Mouse (Mus musculus) WW6 (cell line): Measurements from ENCODE around the gene Rbfox3.

Source experiments
- DNase-seq: peaks from one replicate; pipeline ENCODE4 v3.0.0-alpha.2; 2013; ENCODE audit warnings: low read depth, low spot score

The Rbfox3 gene

DNA sequence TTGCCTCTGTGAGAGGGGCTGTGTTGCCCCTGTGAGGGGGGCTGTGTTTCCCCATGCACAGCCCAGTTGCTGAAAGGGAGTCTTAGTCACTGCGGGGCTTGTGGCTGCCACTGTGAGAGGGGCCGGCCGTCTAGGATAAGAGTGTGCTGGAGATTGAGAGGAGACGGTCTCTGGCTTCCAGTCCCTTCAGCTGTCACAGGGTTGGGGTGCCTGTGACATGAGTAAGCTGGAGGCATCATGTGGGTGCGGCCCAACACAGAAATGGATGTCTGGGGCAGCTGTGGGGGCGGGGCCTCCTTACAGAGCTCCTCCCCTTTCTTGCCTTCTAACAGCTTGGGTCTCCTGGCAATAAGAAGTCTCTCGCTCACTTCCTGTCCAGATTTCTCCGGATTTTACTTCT lies 182.0 kb downstream of the Rbfox3 start:
- no peak for DNase-seq

DNA sequence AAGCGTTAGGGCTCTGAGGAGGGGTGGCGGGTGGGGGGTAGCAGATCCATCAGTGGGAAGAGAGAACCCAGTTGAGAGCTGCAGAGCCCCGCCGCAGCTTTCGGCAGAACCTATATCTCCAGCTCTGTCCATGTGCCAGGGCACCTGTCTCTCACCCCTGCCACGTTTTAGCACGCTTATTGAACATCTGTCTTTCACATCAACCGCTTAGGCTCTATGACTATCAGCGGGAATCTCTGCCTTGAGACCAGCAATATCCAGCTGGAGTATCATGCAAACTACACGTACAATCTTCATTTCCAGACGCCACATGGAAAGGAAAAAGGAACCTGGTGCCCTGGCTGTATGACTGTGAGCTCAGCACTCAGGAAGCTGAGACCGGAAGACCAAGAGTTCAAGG lies 182.6 kb downstream of the Rbfox3 start:
- DNase-seq: no peak

DNA sequence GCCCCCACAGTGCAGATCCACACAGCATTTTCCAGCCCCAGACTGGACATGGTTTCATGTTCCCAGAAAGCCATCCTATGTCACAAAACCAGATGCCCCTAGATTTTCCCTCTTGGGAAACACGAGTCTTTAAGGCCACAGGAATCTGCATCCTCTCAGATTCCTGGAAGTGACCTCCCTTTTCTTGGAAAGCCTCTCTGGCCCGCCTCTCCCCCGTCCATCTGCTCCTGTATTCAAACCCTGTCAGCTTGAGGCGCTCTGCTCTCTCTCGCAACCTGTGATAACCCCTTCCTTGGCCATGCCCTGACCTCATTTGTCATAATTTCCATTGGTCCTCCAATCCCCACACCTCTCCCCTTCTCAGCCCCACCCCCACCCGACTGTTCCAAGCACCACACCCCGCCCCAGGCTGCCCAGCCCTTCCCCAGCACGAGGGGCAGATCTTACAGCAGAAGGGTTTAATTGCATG lies 183.3 kb downstream of the Rbfox3 start:
- no peak for DNase-seq

DNA sequence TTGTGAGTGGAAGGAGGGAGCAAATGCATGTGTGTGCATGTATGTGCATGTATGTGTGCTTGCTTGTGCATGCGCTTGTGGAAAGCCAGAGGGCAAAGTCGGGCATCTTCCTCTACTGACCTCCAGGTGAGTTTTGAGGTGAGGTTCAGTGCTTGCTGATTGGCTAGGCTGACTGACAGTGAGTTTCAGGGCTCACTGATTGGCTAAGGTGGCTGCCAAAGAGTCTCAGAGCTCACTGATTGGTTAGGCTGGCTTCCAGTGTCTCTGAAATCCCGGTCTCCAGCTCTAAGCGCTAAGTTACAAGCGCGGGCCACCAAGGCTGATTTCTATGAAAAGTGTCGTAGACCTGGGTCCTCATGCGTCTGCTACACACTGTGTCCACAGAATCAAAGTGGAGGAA lies 185.0 kb downstream of the Rbfox3 start:
- DNase-seq: no peak

DNA sequence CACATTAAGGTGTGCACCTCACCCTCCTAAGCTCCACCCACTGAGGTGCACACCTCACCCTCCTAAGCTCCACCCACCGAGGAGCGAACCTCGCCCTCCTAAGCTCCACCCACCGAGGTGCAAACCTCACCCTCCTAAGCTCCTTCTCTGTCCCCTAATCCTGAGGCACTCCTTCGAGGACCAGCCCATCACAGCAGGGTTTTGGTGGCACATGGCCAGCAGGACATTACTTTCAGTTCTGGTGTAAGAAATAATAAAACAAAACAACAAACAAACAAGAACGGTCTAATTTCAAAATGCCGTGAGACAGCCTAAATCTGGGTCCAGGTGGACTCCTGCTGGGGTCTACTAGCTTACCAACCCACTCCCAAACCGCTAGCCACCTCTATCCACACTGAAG lies 187.0 kb downstream of the Rbfox3 start:
- DNase-seq: no peak

DNA sequence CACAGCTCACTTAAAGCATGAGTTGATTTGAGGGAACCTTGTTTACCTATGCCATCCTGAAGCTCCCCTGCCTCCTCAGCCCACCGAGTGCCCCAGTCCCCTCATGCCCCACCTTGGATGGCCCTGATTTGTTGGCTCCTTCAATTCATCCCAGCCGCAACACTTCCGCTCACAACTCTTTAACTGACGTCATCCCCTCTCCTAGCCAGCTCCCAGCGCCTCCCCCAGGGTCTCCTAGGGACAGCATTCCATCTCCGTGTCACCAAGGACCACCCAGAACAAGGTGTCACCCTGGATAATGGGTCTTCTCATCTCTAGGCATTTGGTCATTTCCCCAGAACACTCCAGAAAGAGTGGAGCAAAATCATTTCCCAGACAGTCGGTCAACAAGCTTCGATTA lies 188.2 kb downstream of the Rbfox3 start:
- no peak for DNase-seq

DNA sequence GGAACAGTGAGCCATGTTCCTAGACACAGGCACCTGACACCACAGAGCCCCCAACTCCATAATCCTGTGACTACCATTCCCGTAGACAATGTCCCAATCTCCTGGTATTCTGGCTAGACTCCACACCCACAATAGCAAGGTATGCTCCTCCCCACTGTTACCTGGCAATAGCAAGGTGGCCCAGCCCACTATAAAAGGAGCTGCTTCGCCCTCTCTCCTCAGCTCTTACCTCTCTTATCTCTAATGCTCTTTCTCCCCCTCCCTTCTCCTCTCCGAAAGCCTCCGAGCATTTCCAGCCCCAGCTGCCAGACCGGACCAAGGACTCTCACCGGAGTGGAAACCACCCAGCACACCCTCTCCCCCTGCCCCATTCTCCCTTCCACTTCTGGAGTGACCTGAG lies 189.5 kb downstream of the Rbfox3 start:
- DNase-seq: no peak

DNA sequence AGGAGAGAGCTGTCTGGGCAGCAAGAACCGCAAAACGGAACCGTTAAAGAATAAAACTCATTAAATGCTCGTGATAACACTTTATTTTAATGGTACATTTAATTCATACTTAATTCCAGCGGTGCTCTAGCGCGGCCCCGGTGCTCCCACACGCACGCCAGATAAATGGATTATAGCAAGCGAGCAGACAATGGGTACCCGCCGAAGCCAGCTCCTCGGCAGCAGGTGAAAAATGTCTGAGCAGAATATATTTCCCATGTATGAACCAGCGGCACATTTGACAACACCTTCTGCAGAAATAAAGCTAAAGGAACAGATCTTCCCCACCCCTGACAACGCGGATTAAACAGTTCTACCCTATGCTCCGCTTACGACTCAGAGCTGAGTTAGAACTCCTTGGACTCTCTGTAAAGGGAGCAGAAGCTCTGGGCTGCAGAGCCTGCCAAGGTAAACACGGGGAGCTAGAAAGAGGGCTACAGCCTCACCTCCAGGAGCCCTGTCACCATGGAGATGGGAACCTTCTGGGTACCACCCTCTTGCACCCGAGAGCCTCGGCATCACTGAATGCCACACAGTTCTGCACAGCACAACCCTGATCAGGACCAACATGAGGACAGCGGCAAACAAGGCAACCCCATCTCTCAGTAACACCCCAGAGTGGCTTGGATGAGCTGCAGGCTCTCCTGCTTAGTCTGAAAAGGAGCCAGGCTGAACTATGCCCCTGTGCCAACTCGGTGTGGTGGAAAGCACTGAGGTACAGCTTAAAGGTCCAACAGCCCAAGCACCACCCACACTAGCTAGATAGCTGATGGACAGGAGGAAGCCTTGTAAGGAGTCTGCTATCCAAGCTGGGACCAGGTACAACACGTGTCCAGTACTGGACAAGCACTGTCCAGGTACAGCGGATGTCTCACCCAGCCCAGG lies 196.5 kb downstream of the Rbfox3 start:
- DNase-seq: no peak

DNA sequence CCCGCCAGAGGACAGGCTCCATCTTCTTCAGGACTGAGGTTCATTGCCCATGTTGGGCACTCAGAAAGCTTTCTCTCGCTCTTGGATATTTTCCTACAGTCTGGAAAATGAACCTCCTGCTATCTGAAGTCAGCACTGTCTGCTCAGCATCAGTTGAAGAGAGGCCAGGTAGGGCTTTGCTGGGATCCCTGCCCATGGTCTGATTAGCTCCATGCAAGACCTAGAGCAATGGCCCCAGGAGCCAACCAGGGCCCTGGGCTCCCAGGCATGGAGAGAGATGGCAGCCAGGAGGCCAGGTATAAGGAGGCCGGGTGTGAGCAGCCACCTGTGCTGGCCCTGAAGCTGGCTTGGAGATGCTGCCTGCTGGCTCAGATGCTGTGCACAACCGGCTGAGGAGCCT lies 198.6 kb downstream of the Rbfox3 start:
- no peak for DNase-seq

DNA sequence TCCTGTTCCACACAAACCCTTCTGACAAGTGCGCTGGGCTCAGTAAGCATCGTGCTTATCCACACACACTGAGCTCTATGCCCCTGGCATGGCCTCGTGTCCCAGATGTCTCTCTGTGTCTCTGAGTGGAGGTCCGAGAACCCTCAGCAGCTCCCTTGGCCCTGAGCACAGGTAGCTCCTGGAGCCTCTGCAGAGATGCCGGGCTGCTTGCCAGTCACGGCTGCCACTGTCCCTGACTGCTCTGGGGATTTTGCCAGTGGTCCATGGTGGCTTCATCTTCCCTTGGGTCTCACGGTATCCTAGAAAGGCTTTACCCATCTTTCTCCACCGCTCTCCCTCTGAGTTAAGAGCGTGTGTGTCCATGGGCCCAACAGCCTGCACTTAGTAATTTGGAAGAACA lies 199.3 kb downstream of the Rbfox3 start:
- DNase-seq: no peak

DNA sequence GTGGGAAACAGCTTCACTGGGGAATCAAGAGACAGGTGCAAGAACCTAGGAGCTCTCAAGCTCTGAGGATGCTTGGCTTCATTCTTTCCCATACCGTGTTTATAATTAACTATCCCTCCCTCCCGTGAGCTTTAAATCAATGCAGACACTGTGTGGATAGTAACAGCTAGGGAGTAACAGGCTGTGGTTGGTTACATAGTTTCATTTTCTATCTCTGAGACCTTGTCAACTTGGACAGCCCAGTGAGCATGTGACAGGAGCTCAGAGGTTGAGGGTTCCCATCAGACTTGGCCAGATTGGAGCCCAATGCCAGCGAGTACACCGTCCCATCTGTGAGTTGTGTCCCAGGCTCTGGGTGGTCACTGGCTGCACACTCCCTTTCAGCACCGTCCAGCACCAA lies 201.4 kb downstream of the Rbfox3 start:
- DNase-seq: no peak

DNA sequence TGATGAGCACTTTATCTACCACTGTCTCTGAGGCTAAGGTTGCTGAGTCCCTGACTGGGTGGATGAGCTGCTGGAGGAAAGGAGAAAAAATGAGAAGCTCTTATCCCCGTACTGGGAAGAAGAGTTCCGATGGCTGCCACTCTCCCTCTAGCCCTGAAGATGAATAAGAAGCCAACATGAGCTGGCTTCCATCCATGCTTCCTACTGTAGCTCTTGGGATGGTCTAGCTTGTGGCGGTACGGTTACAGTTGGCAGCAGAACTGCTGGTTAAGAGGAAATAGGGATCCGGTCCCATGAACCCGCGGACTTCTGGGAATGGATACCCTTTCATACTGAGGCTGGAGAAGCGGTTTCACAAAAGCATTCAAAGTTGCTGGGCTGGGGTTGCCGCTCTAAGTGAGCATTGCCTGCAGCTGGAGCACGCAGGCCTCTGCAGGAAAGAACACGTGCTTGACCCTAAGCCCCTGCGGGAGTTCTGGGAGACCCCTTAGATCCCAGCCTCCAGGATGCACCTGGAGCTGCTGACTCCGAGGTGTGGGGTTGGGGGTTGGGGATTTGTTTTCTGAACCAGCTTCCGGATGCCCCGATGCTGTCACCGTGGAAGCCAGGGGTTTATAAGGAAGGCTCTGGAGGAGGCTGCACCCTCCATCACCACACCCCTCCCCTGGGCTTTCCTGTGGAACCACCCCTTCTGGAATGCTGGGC lies 215.0 kb downstream of the Rbfox3 start:
- DNase-seq: no peak

DNA sequence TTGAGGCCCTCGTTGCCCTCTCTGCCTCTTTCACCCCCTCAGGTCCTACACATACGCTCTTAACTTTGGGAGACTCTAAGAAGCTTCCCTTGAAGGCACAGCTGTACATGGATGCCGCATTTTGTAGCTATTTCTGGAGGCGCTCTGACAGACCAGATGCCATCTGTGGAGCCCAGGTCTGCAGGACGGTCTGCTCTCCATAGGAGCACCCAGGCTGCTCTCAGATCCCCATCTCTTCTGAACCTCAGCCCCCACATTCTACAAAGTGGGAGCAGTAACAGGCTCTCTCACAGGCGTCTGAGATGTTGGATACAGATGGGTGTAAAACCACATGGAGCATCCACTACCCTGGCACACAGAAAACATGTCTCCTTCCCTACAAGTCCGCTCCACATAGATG lies 218.1 kb downstream of the Rbfox3 start:
- DNase-seq: no peak

DNA sequence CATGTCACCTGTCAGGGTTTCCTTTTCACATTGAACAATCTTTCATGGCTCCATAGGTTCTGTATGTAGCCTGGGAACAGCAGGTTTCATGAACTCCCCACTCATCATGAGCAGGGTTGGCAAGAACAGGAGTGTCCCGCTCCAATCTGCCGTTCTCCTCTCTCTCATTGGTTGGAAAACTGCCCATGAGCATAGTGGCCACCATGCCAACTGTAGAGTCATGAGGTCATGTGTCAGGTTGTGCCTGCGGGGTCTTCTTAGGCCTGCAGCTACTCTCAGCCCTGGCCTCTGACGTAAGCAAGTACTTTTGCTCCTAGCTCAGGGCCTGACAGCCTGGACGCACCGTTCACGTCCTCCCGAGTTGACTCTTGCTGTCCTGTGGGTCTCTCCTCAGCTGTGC lies 221.1 kb downstream of the Rbfox3 start:
- DNase-seq: no peak

DNA sequence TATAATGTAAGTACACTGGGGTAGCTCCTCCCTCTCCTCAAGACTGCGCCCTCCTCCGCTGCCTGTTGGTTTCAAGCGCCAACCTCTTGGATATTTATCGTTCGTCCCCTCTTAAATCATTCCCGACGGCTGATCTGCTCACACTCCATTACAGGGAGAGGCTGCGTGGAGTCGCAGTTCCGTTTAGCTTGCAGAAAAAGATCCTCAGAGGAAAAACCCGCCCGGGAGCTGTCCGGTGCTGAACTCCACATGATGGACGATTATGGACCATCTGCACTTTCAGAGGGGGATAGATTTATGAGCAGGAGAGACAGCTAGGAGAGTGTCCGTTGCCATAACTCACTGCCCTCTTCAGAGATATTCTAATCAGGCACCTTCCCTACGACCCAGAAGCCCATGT lies 226.0 kb downstream of the Rbfox3 start:
- DNase-seq: no peak

DNA sequence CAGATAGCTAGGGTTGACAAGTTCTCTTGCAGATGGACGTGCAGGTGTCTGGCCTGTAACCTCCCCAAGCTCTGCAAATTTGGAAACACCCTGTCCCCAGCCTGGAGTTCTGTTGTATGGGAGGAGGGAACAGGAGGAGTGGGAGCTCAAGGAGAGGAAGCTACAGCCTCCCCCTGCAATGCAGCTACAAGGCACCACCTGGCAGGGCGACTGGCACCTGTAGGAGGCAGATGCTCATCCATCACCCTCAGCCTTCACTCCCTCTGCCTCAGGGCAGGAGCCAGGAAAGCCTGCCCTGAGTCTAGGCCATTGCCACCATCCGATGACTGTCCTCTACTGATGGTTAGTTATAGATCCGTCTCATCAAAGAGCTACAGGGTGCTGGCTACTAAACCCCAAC lies 226.7 kb downstream of the Rbfox3 start:
- DNase-seq: no peak

DNA sequence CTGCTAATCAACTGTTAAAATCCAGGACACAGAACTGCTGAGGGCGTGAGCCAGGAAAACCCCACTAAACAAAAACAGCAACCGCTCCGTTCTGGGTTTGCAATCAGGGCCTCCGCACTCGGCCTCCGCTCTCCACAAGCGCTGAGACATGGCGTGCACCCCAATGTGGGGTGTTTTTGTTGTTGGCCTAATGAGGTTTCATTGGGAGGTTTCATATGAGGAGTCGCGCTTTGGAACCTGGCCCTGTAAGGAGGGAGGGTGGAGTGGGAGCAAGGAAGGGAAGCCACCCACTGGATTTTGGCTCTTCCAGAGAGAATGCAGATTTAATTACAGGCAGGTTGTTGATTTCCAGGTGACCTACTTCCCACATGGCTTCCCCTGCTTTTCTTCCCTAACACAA lies 230.7 kb downstream of the Rbfox3 start:
- DNase-seq: no peak

DNA sequence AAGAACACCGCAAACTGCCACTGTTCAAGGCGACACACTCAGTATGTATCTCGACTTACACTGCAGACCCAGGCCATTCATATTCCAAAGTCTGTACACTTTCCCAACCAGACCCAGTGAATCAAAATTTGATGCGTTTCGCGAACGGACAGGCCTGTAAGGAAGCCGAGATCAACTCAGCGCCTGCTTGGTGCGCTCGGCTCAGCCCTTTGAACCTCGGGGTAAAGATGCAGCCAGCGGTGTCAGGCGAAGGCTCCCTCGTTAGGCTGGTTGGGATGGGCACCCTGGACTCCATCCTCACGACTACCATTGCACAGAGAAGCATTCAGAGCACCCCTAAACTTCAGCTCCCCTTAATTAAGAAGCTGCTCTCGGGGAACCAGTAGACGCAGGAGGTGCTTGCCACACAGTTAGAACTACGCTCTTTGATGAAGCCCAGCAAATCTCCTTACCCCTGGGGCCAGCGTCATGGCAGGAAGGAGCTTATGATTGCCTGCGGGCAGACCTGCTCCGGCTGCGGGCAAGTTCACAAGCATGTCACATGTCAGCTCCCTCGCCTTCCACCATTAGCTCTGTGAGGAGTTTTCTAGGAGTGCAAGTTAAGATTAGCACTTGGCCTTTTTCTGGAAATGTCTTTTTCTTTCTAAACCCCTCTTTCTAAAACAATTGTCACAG lies 231.5 kb downstream of the Rbfox3 start:
- no peak for DNase-seq

DNA sequence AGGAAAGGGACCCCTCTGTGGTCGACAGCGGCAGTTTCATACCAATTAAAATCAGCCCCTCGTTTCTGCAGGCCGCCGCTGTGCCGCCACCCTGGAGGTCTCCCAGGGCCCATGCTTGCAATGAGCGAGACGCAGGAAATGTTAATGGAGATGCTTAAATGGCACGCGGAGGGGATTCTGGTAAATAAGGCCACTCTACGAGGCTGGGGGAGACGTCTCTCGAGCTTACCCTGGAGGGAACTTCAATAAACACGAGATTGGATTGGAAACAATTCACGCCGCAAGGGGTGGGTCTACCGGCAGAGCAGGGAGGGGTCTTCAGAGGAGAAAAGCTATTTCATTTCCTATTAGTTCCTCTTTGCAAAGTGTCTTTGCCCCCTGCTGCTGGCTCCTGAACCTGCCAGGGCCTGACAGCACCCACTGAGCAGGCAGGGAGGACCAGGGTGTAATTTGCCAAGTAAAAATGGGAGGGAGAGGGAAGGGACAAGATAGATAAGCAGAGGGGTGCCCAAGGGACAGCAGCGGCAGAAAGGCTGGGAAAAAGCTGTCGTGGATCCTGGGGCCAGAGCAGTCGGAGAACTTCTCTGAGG lies 232.8 kb downstream of the Rbfox3 start:
- no peak for DNase-seq

DNA sequence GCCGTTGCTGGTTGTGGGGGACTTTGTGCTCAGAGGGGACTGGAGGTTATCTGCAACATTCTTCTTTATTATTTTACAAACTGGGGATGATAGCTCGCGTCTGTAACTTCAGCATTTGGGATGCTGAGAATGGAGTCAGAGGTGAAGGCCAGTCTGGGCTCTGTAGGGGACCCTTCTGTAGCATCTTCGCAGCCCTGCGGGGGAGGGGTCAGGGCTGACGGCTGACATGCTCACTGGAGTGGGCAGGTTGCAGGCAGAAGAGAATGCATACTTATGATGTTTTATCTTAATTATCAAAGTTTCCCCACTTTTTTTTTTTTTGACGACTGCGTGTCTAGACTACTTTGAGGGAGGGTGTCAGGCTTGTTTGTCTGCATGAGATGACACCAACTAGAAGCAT lies 234.1 kb downstream of the Rbfox3 start:
- DNase-seq: no peak

DNA sequence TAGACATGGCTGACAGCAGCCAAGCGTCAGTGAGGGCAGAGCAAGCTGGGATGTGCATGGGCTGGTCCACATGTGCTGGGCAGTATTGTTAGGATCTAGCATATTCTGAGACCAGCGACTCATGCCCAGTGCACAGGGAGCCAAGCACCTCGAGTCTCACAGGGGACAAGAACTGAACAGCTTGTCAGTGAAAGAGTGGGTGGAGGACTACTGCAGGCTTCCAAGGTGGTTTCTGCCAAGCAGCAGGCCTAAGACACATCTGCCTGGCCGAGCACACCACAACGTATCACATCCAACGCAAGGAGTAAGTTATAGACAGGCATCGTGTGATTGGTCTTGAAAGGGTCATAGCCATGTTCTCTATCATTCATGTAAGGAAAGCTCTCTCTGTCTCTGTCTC lies 235.0 kb downstream of the Rbfox3 start:
- no peak for DNase-seq

DNA sequence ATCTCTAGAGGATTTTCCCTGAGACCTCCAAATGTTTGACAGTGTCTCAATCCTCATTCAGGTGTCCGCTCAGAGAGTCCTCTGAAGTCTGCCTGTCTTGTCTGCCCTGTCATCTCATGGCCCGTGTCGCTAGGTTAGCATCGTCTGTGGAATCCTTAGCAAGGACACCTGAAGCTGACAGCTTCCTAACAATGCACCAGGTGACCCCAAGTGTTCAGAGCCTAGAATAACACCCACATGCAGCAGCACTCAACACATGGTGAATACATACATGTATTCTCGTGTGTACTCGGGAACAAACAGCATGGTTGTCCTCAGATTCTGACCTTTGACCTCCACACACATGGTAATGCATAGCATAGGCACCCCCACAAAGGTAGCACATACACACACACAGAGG lies 239.4 kb downstream of the Rbfox3 start:
- DNase-seq: no peak
